Mouse (Mus musculus) intestine, postnatal 0 days (tissue): Measurements from ENCODE around the gene Cxcr5. TPM values are rescaled to one million over a fixed set of nuclear protein-coding genes. Genes with fewer than 3 reads are reported as not detected.

Experiments
- ATAC-seq: fragments of 200-750 bp; cut with Nextera tagmentation; 2 replicates; pipeline ENCODE4 v1.8.0; 2017; ENCODE audit warnings: mild to moderate bottlenecking, moderate TSS enrichment, moderate library complexity
- H3K27ac ChIP-seq: fragments of 300-500 bp; sonication (generic); 2 replicates; pipeline ENCODE4 v1.5.1; 2014; ENCODE audit warnings: mild to moderate bottlenecking, low read depth, low read length, moderate library complexity
- H3K27me3 ChIP-seq: fragments of 300-500 bp; sonication (generic); replicated peaks from 2 replicates; pipeline ENCODE4 v1.6.1; 2014; ENCODE audit warnings: low read length, mixed read lengths; ENCODE audit not compliant: control insufficient read depth, insufficient read depth
- H3K36me3 ChIP-seq: fragments of 300-500 bp; sonication (generic); 2 replicates; pipeline ENCODE4 v1.6.1; 2014; ENCODE audit warnings: mild to moderate bottlenecking, moderate library complexity; ENCODE audit not compliant: control insufficient read depth, insufficient read depth
- H3K4me1 ChIP-seq: fragments of 300-500 bp; sonication (generic); replicated peaks from 2 replicates; pipeline ENCODE4 v1.6.1; 2014; ENCODE audit warnings: antibody characterized with exemption, low read length, mixed read lengths; ENCODE audit not compliant: control insufficient read depth, insufficient read depth
- H3K4me2 ChIP-seq: fragments of 300-500 bp; sonication (generic); replicated peaks from 2 replicates; pipeline ENCODE4 v1.6.1; 2014; ENCODE audit warnings: low read depth, mild to moderate bottlenecking, moderate library complexity
- H3K4me3 ChIP-seq: fragments of 300-500 bp; sonication (generic); 2 replicates; pipeline ENCODE4 v1.5.1; 2014; ENCODE audit warnings: low read depth, low read length
- H3K9ac ChIP-seq: fragments of 300-500 bp; sonication (generic); 2 replicates; pipeline ENCODE4 v1.6.1; 2014; ENCODE audit warnings: mild to moderate bottlenecking, low read depth, low read length
- H3K9me3 ChIP-seq: fragments of 300-500 bp; sonication (generic); 2 replicates; pipeline ENCODE4 v1.6.1; 2016; ENCODE audit warnings: mixed run types; ENCODE audit not compliant: control insufficient read depth
- CTCF ChIP-seq: sonication (generic); IDR thresholded peaks from 2 replicates; pipeline ENCODE4 v1.5.1; 2016; ENCODE audit warnings: low read depth, mild to moderate bottlenecking, control low read depth, antibody characterized with exemption, moderate library complexity
- WGBS: fragments of 180-500 bp; shearing (Covaris S2); extraction: QIAGEN DNeasy Blood & Tissue Kit; methylation state at CpG from one replicate; pipeline ENCODE4 v1.1.7; 2014; 5-methylcytosine and 5-hydroxymethylcytosine counted together
- polyA plus RNA-seq: library from polyadenylated mRNA; unstranded; fragments of >200 nt; fragmentation: Nextera tagmentation; extraction: Ambion mirVana; gene quantifications from 2 replicates; pipeline ENCODE4 v1.2.1, GENCODE M21; 2015

Gene Cxcr5
- polyA plus RNA-seq, 1 experiment from 2014 or later = 0.25 TPM

- H3K4me3 ChIP-seq = no peak overlapping the region
- TF ChIP-seq CTCF = no peak
- no peaks in the 10 kb centered on the region for H3K27me3 ChIP-seq
- 81% methylated on average over 10 of the region's 10 CpGs for WGBS
- H3K4me2 ChIP-seq = no peak overlapping the region
- H3K36me3 ChIP-seq = no peaks in the 10 kb centered on the region
- no peak overlapping the region for H3K27ac ChIP-seq
- no peak for ATAC-seq
- H3K9me3 ChIP-seq = no peaks in the 10 kb centered on the region
- no peak overlapping the region for H3K9ac ChIP-seq
- no peaks in the 10 kb centered on the region for H3K4me1 ChIP-seq
These were observed 39.8 kb downstream of the Cxcr5 start for GRCm38 (mm10) chr9:44521927-44522326.

- Histone ChIP-seq H3K36me3 (no peaks in the 10 kb centered on the region), H3K4me1 (0 out of 2 replicates have a peak, but pooled peaks cover 2% of the 10 kb centered on the region), H3K4me2 (no peak overlapping the region), H3K27ac (no peak overlapping the region), H3K27me3 (no peaks in the 10 kb centered on the region), H3K9ac (no peak overlapping the region), H3K9me3 (no peaks in the 10 kb centered on the region), H3K4me3 (no peak overlapping the region)
- TF ChIP-seq CTCF = no peak
- ATAC-seq = no peak
- 47% methylated on average over 7 of the region's 7 CpGs for WGBS
These were observed 43.6 kb downstream of the Cxcr5 start for GRCm38 (mm10) chr9:44518068-44518467.

GRCm38 (mm10) chr9:44517368-44517767, 44.3 kb downstream of the Cxcr5 start:
- Histone ChIP-seq H3K4me3 (no peak overlapping the region), H3K4me2 (no peak overlapping the region), H3K9me3 (no peaks in the 10 kb centered on the region), H3K27ac (no peak overlapping the region), H3K9ac (no peak overlapping the region), H3K36me3 (no peaks in the 10 kb centered on the region), H3K27me3 (no peaks in the 10 kb centered on the region), H3K4me1 (0 out of 2 replicates have a peak, but pooled peaks cover 2% of the 10 kb centered on the region)
- ATAC-seq = no peak
- TF ChIP-seq CTCF = no peak
- WGBS = 57% methylated on average over 4 of the region's 4 CpGs

GRCm38 (mm10) chr9:44515891-44516290, 45.8 kb downstream of the Cxcr5 start:
- no peak overlapping the region for H3K9ac ChIP-seq
- TF ChIP-seq CTCF = no peak
- H3K36me3 ChIP-seq = no peaks in the 10 kb centered on the region
- WGBS = 88% methylated on average over 5 of the region's 5 CpGs
- no peak overlapping the region for H3K4me3 ChIP-seq
- ATAC-seq = no peak
- H3K27me3 ChIP-seq = no peaks in the 10 kb centered on the region
- H3K9me3 ChIP-seq = no peaks in the 10 kb centered on the region
- peak overlapping the region; percentile 41; the same call in 1 of the 2 replicates for H3K27ac ChIP-seq
- H3K4me2 ChIP-seq = peak overlapping the region; percentile 30
- 0 out of 2 replicates have a peak, but pooled peaks cover 8% of the 10 kb centered on the region for H3K4me1 ChIP-seq

GRCm38 (mm10) chr9:44515131-44515751, 46.4 kb downstream of the Cxcr5 start:
- peak overlapping the region; percentile 30 for H3K4me2 ChIP-seq
- no peaks in the 10 kb centered on the region for H3K9me3 ChIP-seq
- WGBS = 23% methylated on average over 12 of the region's 12 CpGs
- H3K27me3 ChIP-seq = no peaks in the 10 kb centered on the region
- H3K9ac ChIP-seq = no peak overlapping the region
- peak; percentile 87 for ATAC-seq
- no peak for TF ChIP-seq CTCF
- H3K4me3 ChIP-seq = no peak overlapping the region
- peak overlapping the region; percentile 41 for H3K27ac ChIP-seq
- H3K36me3 ChIP-seq = no peaks in the 10 kb centered on the region
- 0 out of 2 replicates have a peak, but pooled peaks cover 8% of the 10 kb centered on the region for H3K4me1 ChIP-seq

GRCm38 (mm10) chr9:44514147-44514546, 47.5 kb downstream of the Cxcr5 start:
- WGBS = 90% methylated on average over 5 of the region's 5 CpGs
- H3K36me3 ChIP-seq = peaks cover 1% of the 10 kb centered on the region; the same call in 1 of the 2 replicates
- no peaks in the 10 kb centered on the region for H3K27me3 ChIP-seq
- TF ChIP-seq CTCF = no peak
- no peak overlapping the region for H3K4me3 ChIP-seq
- H3K9ac ChIP-seq = no peak overlapping the region
- no peak overlapping the region for H3K4me2 ChIP-seq
- ATAC-seq = no peak
- no peak overlapping the region for H3K27ac ChIP-seq
- H3K9me3 ChIP-seq = no peaks in the 10 kb centered on the region
- H3K4me1 ChIP-seq = 0 out of 2 replicates have a peak, but pooled peaks cover 12% of the 10 kb centered on the region
